10 mouse cellular contexts compared by ENCODE assay signal in genomic region chr3:68453266-68453665, GRCm38 (mm10).
DNase-seq lines count a peak whose midpoint lies in the region; ATAC-seq lines count a peak whose summit lies in the region.
"Had no signal": no experiment of that assay in that cellular context is flagged by ENCODE, and none has a peak within 500 bp of the region (broad histone marks: within the 10 kb centered on the region; RNA-seq: fewer than 3 reads in every experiment).

No protein-coding gene starts in this region.

- H3K36me3 ChIP-seq in neural tube, embryonic 15.5 days: no peaks in the 10 kb centered on the region
- H3K36me3 ChIP-seq in limb, embryonic 10.5 days: no peaks in the 10 kb centered on the region
- H3K36me3 ChIP-seq in neural tube, embryonic 12.5 days: no peaks in the 10 kb centered on the region

- H3K27ac ChIP-seq in neural tube, embryonic 15.5 days (replicated peaks): no peak overlapping the region
- H3K27ac ChIP-seq in limb, embryonic 10.5 days: peak overlapping the region; percentile 51
- H3K27ac ChIP-seq in neural tube, embryonic 12.5 days: no peak overlapping the region

- H3K9me3 ChIP-seq in neural tube, embryonic 15.5 days (replicated peaks): no peaks in the 10 kb centered on the region
- no peaks in the 10 kb centered on the region for H3K9me3 ChIP-seq in limb, embryonic 10.5 days (replicated peaks)
- H3K9me3 ChIP-seq in neural tube, embryonic 12.5 days: no peaks in the 10 kb centered on the region

- 29% methylated on average over 5 of the region's 5 CpGs for WGBS in neural tube, embryonic 15.5 days
- 2% methylated on average over 5 of the region's 5 CpGs for WGBS in limb, embryonic 10.5 days
- WGBS in neural tube, embryonic 12.5 days: 27% methylated on average over 5 of the region's 5 CpGs

- no peaks in the 10 kb centered on the region for H3K27me3 ChIP-seq in neural tube, embryonic 15.5 days (replicated peaks)
- H3K27me3 ChIP-seq in limb, embryonic 10.5 days (ENCODE audit: low read depth, poor library complexity, severe bottlenecking): no peaks in the 10 kb centered on the region
- no peaks in the 10 kb centered on the region for H3K27me3 ChIP-seq in neural tube, embryonic 12.5 days (replicated peaks)

- H3K4me2 ChIP-seq in neural tube, embryonic 15.5 days: no peak overlapping the region
- 0 out of 2 replicates have a peak overlapping the region, but pooled peaks have one; percentile 12 for H3K4me2 ChIP-seq in neural tube, embryonic 12.5 days (replicated peaks)
- H3K4me2 ChIP-seq: midbrain, embryonic 11.5 days had no signal

- H3K4me1 ChIP-seq in neural tube, embryonic 15.5 days: no peaks in the 10 kb centered on the region; the same call in 1 of the 2 replicates
- peaks cover 26% of the 10 kb centered on the region for H3K4me1 ChIP-seq in limb, embryonic 10.5 days
- no peaks in the 10 kb centered on the region for H3K4me1 ChIP-seq in neural tube, embryonic 12.5 days

- no peak for ATAC-seq in neural tube, embryonic 15.5 days (ENCODE audit: low FRiP score)
- no peak for ATAC-seq in neural tube, embryonic 12.5 days (ENCODE audit: low FRiP score, low read depth)
- no peak for ATAC-seq in inflammation-experienced regulatory T-cells, adult 6 months
- ATAC-seq: intestine, postnatal 0 days had no signal

- no peak overlapping the region for H3K4me3 ChIP-seq in neural tube, embryonic 15.5 days (replicated peaks)
- H3K4me3 ChIP-seq in limb, embryonic 10.5 days: peak overlapping the region; percentile 36
- H3K4me3 ChIP-seq in neural tube, embryonic 12.5 days: no peak overlapping the region

- DNase-seq in neural tube, embryonic 10.5 days (ENCODE audit: extremely low spot score, low spot score): peak; percentile 22
- peak; percentile 52 for DNase-seq in heart, adult 8-10 months (ENCODE audit: low spot score)
- peak; percentile 70 for DNase-seq in limb, embryonic 10.5 days (ENCODE audit: low spot score)
- DNase-seq in layer of hippocampus, postnatal 36 days: no peak
- no peak for DNase-seq in right cerebral cortex, adult 2 months (ENCODE audit: low spot score in 2 of 2)

- no peak overlapping the region for H3K9ac ChIP-seq in neural tube, embryonic 15.5 days (replicated peaks)
- no peak overlapping the region for H3K9ac ChIP-seq in neural tube, embryonic 12.5 days

Comparison
In these comparisons a context has a peak if more than half of its experiments do, and no peak if none do; other contexts are left out.
1. DNase-seq: peak in neural tube, embryonic 10.5 days (single experiment), heart, adult 8-10 months (single experiment) and limb, embryonic 10.5 days (single experiment); none in layer of hippocampus, postnatal 36 days (0 of 2) and right cerebral cortex, adult 2 months (0 of 2).